Mouse (Mus musculus) heart, adult 18-20 months (tissue): Measurements from ENCODE around the gene Mecr. TPM values are rescaled to one million over a fixed set of nuclear protein-coding genes. Genes with fewer than 3 reads are reported as not detected.

Experiments used
- DNase-seq, 2 experiments: peaks; one replicate each; pipeline ENCODE4 v3.0.0; 2021 to 2022; ENCODE audit warnings: mixed read lengths in 1 of 2
- total RNA-seq, 2 experiments: library from RNA; stranded (reverse); gene quantifications; 2 replicates each; pipeline ENCODE4 v1.2.3; 2021

The Mecr gene
- total RNA-seq, 2 experiments from 2014 or later: 25.0 to 32.3 TPM

- no peak for DNase-seq
Measured at GRCm38 (mm10) chr4:131890692-131891091, 47.4 kb downstream of the Mecr start.

- DNase-seq: no peak
Measured at GRCm38 (mm10) chr4:131897109-131897508, 53.8 kb downstream of the Mecr start.

- no peak for DNase-seq
Measured at GRCm38 (mm10) chr4:131897787-131898186, 54.5 kb downstream of the Mecr start.

DNA sequence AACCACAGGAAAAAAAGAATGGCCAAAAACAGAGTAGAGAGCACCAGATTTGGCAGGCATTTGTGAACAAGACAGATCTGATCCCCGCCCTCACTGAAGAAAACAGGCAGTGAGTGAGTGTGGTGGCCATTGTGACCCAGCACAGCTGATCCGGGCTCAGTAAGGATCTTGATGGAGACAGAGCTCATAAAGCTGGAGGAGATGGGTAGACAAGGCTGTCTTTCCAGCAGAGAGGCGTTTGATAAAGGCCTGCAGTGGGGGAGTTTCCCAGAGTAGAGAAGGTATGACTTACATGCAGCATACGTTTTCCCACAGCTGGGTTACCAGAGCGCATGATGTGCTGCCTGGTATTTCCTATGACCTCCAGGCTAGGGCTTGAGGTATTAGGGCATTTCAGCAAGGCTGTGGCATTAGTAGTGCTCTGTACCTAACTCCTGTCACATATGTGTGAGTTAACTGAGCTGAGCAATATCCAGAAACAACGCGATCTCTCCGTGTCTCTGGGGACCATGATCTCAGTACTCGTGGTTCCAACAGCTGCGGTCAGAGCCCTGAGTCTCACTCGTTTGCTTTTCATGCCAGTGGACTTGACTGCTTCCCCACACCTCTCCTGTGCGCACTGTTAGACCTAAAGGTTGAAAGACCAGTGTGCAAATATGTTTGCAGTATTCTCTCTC is 55.4 kb downstream of the Mecr start:
- DNase-seq: peak in 1 of 2 experiments; percentile 58

DNA sequence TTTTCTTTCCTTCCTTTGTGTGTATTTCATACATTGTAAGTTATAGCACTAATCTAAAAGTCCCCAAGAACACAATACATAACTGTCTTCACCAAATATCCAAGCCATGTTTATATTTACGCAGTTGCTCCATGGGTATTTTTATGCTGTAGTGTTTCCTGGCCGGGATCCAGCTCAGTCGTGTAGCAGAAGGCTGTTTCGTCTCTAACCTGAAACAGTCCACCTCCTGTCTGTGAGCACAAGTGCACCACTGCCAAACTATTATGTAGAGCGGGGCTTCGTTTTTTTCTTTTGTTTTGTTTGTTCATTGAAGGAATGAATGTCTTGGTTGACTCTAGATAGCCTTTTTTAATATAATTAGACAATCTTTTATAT is 55.9 kb downstream of the Mecr start:
- DNase-seq: peak in 1 of 2 experiments; percentile 74

DNA sequence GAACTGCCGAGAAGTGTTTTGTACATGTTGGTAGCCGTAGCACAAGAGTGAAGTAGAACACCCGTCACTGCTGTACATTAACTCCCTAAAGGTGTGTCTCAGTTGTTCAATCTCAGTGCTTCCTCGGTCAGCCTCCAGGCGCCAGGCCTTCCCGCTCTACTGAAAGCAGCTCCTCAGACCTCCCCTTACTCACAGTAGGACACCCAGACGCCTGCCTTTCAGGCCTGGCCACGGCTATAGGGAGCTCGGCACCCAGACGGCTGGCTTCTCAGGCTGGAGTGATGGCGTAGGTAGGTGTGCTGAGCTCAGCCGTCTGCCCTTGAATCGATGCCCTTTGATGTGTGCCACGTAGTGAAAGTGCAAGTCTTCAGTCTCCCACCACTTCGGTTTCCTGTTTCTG is 57.8 kb downstream of the Mecr start:
- DNase-seq: no peak

GRCm38 (mm10) chr4:131904478-131904877 is 61.2 kb downstream of the Mecr start:
- DNase-seq: no peak

DNA sequence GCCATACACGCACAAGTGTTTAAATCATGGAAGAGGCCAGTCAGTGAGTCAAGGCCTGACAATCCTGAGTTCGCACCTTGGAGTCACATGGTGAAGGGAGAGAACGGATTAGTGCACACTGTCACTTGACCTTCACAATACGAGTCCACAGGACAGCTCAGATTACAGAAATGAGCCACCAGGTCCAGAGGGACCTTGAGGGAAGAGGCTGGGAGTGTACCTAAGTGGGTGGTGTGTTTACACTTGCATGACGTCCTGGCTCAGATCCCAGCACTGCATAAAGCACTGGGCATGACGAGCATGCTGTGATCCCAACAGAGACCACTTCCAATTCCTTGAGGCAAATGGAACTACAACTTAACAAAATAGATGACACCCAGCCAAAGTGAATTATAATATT is 63.2 kb downstream of the Mecr start:
- no peak for DNase-seq

- no peak for DNase-seq
Measured at GRCm38 (mm10) chr4:131907912-131908311, 64.6 kb downstream of the Mecr start.

DNA sequence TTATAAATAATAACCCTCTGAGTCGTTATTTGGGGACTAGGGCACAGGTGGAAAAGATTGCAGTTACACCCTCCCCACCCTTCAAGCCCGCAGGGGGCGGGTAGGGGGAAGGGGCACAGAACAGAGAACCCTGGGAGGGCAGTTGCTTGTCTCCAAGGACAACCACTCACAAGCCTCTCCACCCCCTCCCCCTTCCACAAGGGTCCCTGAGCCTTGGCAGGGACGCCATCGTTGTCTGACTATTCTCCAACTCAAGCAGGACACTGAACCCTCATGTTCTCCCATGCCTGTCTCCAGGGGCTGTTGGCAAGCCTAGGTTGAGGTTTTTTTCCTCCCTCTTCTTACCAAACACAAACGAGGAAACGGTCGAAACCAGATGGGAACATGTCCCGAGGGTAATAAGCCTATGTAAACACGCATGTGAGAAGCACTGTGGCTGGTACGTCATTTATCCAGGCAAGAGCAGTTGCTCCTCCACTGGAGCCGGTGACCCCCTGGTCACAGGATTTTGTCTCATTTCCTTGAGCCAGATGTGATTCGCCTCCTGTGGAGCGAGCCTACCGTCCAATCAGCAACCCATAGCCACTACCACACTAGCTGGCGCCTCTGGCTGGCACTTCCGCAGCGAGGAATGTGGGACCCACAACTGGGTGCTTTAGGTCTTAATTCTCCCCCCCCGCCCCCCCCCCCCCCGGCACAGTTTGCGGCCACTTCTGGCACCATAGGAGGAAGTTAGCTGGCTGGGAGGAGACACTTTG is 67.1 kb downstream of the Mecr start:
- DNase-seq: peak; percentile 41 to 54

- DNase-seq: no peak
Measured at GRCm38 (mm10) chr4:131911521-131911920, 68.3 kb downstream of the Mecr start.

DNA sequence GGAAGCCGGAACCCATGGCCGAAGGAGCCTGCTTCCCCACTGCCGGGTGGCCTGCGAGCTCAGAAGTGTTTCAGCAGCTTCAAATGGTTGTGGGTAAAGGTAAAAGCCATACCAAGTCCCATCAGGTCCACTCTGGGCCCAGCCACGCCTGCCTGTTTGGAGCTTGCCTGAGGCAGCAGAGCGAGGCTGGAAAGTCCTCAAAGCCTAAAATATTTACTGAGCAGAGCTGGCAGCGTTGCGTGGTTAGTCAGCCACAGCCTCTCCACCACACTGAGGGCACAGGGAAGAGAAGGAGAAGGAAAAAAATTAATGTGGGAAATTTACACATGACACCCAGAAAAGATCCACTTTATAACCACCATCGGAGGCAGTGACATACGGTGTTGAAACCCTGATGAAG is 70.3 kb downstream of the Mecr start:
- DNase-seq: no peak

DNA sequence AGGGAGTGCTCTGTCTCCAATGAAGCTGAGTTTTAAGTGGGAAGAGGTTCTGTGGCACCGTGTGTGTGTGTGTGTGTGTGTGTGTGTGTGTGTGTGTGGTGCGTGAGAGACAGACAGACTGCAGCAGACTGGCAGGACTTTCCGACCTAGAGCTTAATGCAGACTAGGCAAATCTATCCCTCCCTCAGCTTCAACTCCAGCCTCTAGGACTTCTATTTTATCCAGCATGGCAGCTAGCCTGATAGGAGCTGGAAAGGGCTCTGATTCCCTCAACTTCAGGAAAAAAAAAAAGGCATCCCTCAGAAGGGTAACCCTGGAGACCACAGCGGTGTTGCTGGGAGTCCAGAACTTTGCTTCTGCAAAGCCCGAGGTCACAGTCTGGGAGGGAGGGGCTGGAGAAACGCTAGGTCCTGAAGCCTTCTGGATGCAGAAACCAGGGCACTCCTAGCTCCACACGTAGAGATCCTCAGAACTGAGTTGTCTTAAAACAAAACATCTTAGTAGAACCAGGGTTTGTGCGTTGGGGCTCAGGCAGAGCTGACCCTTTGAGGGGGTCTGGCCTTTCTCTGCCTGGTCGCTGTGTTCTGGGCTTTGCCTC is 70.9 kb downstream of the Mecr start:
- DNase-seq: no peak

DNA sequence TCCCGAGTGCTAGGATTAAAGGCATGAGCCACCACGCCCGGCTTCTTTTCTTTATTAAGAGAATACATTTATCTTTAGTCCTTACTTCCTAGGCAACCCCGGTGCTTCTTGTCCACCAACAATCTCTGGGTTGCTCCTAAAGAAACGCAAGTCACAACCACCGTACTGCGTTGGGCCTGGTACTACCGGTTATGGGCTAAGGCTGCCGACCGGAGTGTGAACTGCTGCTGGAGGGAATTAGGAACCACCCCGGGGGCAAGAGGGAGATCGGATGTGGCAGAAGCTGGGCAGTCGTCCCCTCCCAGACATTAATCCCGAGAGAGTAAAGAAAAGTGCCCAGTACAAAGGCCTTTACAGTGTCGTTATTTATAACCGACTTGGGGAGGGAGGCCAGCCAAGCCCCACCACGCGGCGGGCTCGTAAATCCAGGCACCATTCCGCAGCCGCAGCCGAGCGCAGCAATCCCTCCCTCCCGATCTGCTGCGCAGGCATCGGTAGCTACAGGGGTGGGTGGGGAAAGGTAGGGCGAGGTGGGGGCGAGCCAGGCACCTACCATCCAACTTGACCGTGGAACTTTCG is 71.7 kb downstream of the Mecr start:
- peak in 1 of 2 experiments; percentile 18 for DNase-seq

DNA sequence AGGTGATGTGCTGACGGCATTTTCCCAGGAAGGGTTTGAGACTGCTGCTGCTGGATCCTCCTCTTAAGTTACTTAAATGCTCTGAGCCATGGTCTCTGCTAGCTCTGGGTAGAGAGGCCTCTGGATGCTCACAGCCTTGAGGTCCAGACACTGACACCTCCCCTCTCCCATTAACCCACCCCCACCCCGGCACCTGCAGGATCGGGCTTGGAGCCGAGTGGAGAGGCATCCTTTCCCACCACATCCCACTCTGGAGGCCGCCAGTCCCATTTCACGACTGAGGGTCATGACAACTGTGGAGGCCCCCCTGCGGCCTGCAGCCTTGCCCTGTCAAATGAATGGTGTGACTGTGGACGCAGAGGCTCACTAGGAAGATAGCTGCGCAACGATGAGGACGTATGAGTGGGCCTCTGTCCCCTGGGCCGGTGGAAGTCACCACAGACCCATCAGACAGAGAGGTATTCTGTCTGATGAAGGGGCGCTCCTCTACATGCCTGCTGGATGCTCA is 72.6 kb downstream of the Mecr start:
- no peak for DNase-seq

- DNase-seq: peak; percentile 82 to 88
Measured at GRCm38 (mm10) chr4:131916425-131916824, 73.2 kb downstream of the Mecr start.

GRCm38 (mm10) chr4:131917010-131917555 is 73.8 kb downstream of the Mecr start:
- peak in 1 of 2 experiments; percentile 37 for DNase-seq

Other genes with a start within 250 kb of the Mecr start
- 1 to 10 TPM; 4.6 to 9.5 TPM for gene Ptpru, start 5.2 kb upstream of the Mecr start, total RNA-seq
- 10 to 100 TPM; 31.2 to 32.9 TPM for gene Srsf4, start 30.1 kb downstream of the Mecr start, total RNA-seq
- gene Tmem200b, start 78.3 kb downstream of the Mecr start, total RNA-seq: 1 to 10 TPM; 5.6 to 6.7 TPM
- under 1 TPM in 1 of 2 experiments, not detected in 1; 0.13 TPM for gene Gm10300, start 231.2 kb downstream of the Mecr start, total RNA-seq
- gene Epb41, start 231.9 kb downstream of the Mecr start, total RNA-seq: 100 to 1,000 TPM; 110 to 142 TPM